Mouse (Mus musculus): ENCODE measurements around the gene Prkci. TPM values are rescaled to one million over a fixed set of nuclear protein-coding genes. Genes with fewer than 3 reads are reported as not detected.
A peak's percentile ranks its signal among the peaks of the same experiment; 100 is the strongest.

Gene Prkci
- polyA plus RNA-seq, 1 experiment: 36.5 TPM

GRCm38 (mm10) chr3:30982924-30983536 is 12.5 kb upstream of the Prkci start:
- 75% methylated on average over 8 of the region's 8 CpGs for WGBS
- DNase-seq: no peak
- no peak overlapping the region for H3K27ac ChIP-seq (ENCODE audit: insufficient read depth, low read length)
- no peak overlapping the region for H3K4me3 ChIP-seq (replicated peaks; ENCODE audit: insufficient read depth, low read depth, low read length)
- no peaks in the 10 kb centered on the region for H3K4me1 ChIP-seq (ENCODE audit: control insufficient read depth, insufficient read depth, low read length)
- TF ChIP-seq CTCF (IDR thresholded peaks at IDR 0.05; ENCODE audit: borderline replicate concordance, insufficient read depth, low read depth, low read length) (no peak), POLR2A (IDR thresholded peaks at IDR 0.05; ENCODE audit: borderline replicate concordance, insufficient read depth, low read length) (no peak)
- H3K27me3 ChIP-seq (ENCODE audit: control insufficient read depth, insufficient read depth, low read length): no peaks in the 10 kb centered on the region

- DNase-seq: no peak
- no peak overlapping the region for H3K4me3 ChIP-seq (replicated peaks; ENCODE audit: insufficient read depth, low read depth, low read length)
- no peak overlapping the region for H3K27ac ChIP-seq (ENCODE audit: insufficient read depth, low read length)
- WGBS: 93% methylated on average over 9 of the region's 9 CpGs
- no peaks in the 10 kb centered on the region for H3K27me3 ChIP-seq (ENCODE audit: control insufficient read depth, insufficient read depth, low read length)
- H3K4me1 ChIP-seq (ENCODE audit: control insufficient read depth, insufficient read depth, low read length): no peaks in the 10 kb centered on the region
- TF ChIP-seq CTCF (IDR thresholded peaks at IDR 0.05; ENCODE audit: borderline replicate concordance, insufficient read depth, low read depth, low read length): no peak
- TF ChIP-seq POLR2A (IDR thresholded peaks at IDR 0.05; ENCODE audit: borderline replicate concordance, insufficient read depth, low read length): no peak
Observed at GRCm38 (mm10) chr3:30987396-30988318, 7.9 kb upstream of the Prkci start.

GRCm38 (mm10) chr3:30992161-30992560 is 3.4 kb upstream of the Prkci start:
- H3K27me3 ChIP-seq (ENCODE audit: control insufficient read depth, insufficient read depth, low read length): no peaks in the 10 kb centered on the region
- no peaks in the 10 kb centered on the region for H3K4me1 ChIP-seq (ENCODE audit: control insufficient read depth, insufficient read depth, low read length)
- WGBS: 81% methylated on average over 7 of the region's 7 CpGs
- no peak for DNase-seq
- TF ChIP-seq POLR2A (IDR thresholded peaks at IDR 0.05; ENCODE audit: borderline replicate concordance, insufficient read depth, low read length): no peak
- no peak for TF ChIP-seq CTCF (IDR thresholded peaks at IDR 0.05; ENCODE audit: borderline replicate concordance, insufficient read depth, low read depth, low read length)
- no peak overlapping the region for H3K4me3 ChIP-seq (replicated peaks; ENCODE audit: insufficient read depth, low read depth, low read length)
- H3K27ac ChIP-seq (ENCODE audit: insufficient read depth, low read length): no peak overlapping the region

- H3K27me3 ChIP-seq (ENCODE audit: control insufficient read depth, insufficient read depth, low read length): no peaks in the 10 kb centered on the region
- TF ChIP-seq CTCF (IDR thresholded peaks at IDR 0.05; ENCODE audit: borderline replicate concordance, insufficient read depth, low read depth, low read length): no peak
- TF ChIP-seq POLR2A (IDR thresholded peaks at IDR 0.05; ENCODE audit: borderline replicate concordance, insufficient read depth, low read length): no peak
Observed at GRCm38 (mm10) chr3:30993066-30993573, 2.4 kb upstream of the Prkci start.

GRCm38 (mm10) chr3:30994859-30995258 is 688 bp upstream of the Prkci start:
- H3K4me1 ChIP-seq (ENCODE audit: control insufficient read depth, insufficient read depth, low read length): peaks cover 2% of the 10 kb centered on the region; the same call in 1 of the 2 replicates
- 16% methylated on average over 6 of the region's 6 CpGs for WGBS
- no peak for DNase-seq
- no peaks in the 10 kb centered on the region for H3K27me3 ChIP-seq (ENCODE audit: control insufficient read depth, insufficient read depth, low read length)
- no peak overlapping the region for H3K27ac ChIP-seq (ENCODE audit: insufficient read depth, low read length)
- H3K4me3 ChIP-seq (replicated peaks; ENCODE audit: insufficient read depth, low read depth, low read length): peak overlapping the region; percentile 79
- TF ChIP-seq CTCF (IDR thresholded peaks at IDR 0.05; ENCODE audit: borderline replicate concordance, insufficient read depth, low read depth, low read length): no peak
- no peak for TF ChIP-seq POLR2A (IDR thresholded peaks at IDR 0.05; ENCODE audit: borderline replicate concordance, insufficient read depth, low read length)

More at GRCm38 (mm10) chr3:30993066-30993573, 2.4 kb upstream of the Prkci start:
- Histone ChIP-seq H3K4me3 (replicated peaks; ENCODE audit: insufficient read depth, low read depth, low read length) (no peak overlapping the region), H3K4me1 (ENCODE audit: control insufficient read depth, insufficient read depth, low read length) (no peaks in the 10 kb centered on the region), H3K27ac (ENCODE audit: insufficient read depth, low read length) (no peak overlapping the region)
- DNase-seq: no peak

- peak overlapping the region; percentile 28 for H3K27ac ChIP-seq (ENCODE audit: insufficient read depth, low read length)
- peak overlapping the region; percentile 79 for H3K4me3 ChIP-seq (replicated peaks; ENCODE audit: insufficient read depth, low read depth, low read length)
- TF ChIP-seq CTCF (IDR thresholded peaks at IDR 0.05; ENCODE audit: borderline replicate concordance, insufficient read depth, low read depth, low read length) (no peak), POLR2A (IDR thresholded peaks at IDR 0.05; ENCODE audit: borderline replicate concordance, insufficient read depth, low read length) (no peak)
- H3K27me3 ChIP-seq (ENCODE audit: control insufficient read depth, insufficient read depth, low read length): no peaks in the 10 kb centered on the region
- peaks cover 7% of the 10 kb centered on the region; the same call in 1 of the 2 replicates for H3K4me1 ChIP-seq (ENCODE audit: control insufficient read depth, insufficient read depth, low read length)
- whole genome bisulfite sequencing: under 1% methylated on average over 49 of the region's 49 CpGs
- DNase-seq: no peak
Observed at GRCm38 (mm10) chr3:30995899-30996687, 546 bp downstream of the Prkci start.

- WGBS: 13% methylated on average over 4 of the region's 4 CpGs
- DNase-seq: no peak
- Histone ChIP-seq H3K4me1 (ENCODE audit: control insufficient read depth, insufficient read depth, low read length) (peaks cover 7% of the 10 kb centered on the region; the same call in 1 of the 2 replicates), H3K27me3 (ENCODE audit: control insufficient read depth, insufficient read depth, low read length) (no peaks in the 10 kb centered on the region), H3K27ac (ENCODE audit: insufficient read depth, low read length) (no peak overlapping the region), H3K4me3 (replicated peaks; ENCODE audit: insufficient read depth, low read depth, low read length) (peak overlapping the region; percentile 79)
- TF ChIP-seq CTCF (IDR thresholded peaks at IDR 0.05; ENCODE audit: borderline replicate concordance, insufficient read depth, low read depth, low read length) (no peak), POLR2A (IDR thresholded peaks at IDR 0.05; ENCODE audit: borderline replicate concordance, insufficient read depth, low read length) (no peak)
Observed at GRCm38 (mm10) chr3:30996688-30997014, 1.1 kb downstream of the Prkci start.
